Mouse (Mus musculus) ES-Bruce4 (cell line): ENCODE data around the gene Fancg.

Source experiments
- CTCF ChIP-seq: IDR thresholded peaks from one replicate; pipeline ENCODE4 v1.8.1; 2011; ENCODE audit warnings: low read depth, low read length
- EP300 ChIP-seq: IDR thresholded peaks from 2 replicates; pipeline ENCODE4 v1.6.1; 2011; ENCODE audit warnings: low read depth, low read length; ENCODE audit not compliant: insufficient read depth
- POLR2A ChIP-seq: IDR thresholded peaks from one replicate; pipeline ENCODE4 v1.8.1; 2011; ENCODE audit warnings: low read length; ENCODE audit not compliant: insufficient read depth

- TF ChIP-seq CTCF = peak; percentile 15
- TF ChIP-seq EP300 = no peak; the same call in 1 of the 2 replicates
- TF ChIP-seq POLR2A = peak; percentile 23
Observed at GRCm38 (mm10) chr4:43031237-43031995, 21.1 kb upstream of the Fancg start, which contains the start of gene Stoml2.
